Mouse (Mus musculus) heart, postnatal 25 days (tissue): ENCODE measurements around the gene Sry. TPM values are rescaled to one million over a fixed set of nuclear protein-coding genes. Genes with fewer than 3 reads are reported as not detected.

Experiments
- DNase-seq: peaks from one replicate; pipeline ENCODE4 v3.0.0; 2022; ENCODE audit warnings: low spot score
- intact Hi-C: fragments of 180-260 bp; cut with DNase I; formaldehyde crosslinking; loops from one replicate; pipeline ENCODE4 v1.15.1; 2025
- total RNA-seq, 2 experiments: library from RNA; stranded (reverse); gene quantifications; 2 replicates each; pipeline ENCODE4 v1.2.3; 2021

Sry gene
- total RNA-seq: not detected

DNA sequence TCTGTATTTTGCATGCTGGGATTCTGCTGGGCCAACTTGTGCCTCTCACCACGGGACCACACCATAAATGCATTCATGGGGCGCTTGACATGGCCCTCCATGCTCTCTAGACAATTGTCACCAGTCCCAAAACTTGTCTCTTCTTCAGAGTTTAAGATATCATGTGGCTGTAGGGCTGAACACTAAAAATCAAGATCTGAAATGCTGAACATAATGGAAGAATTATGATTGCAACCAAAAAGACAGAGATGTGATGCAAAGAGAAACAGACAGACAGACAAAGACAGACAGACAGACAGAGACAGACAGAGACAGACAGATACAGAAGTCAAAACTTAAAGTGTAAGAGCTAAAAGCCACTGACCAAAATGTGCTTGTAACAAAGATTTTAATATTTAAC, at the start of gene Sry:
Gene Sry (minus strand): TSS at position 101 of the 400 bp plus-strand sequence.
- no peak for DNase-seq
- intact Hi-C loops: no loop called here

Other genes starting within 250 kb of the Sry start
- gene H2al2c, start 64.6 kb downstream of the Sry start, total RNA-seq: not detected
- not detected for gene H2al2b, start 57.0 kb upstream of the Sry start, total RNA-seq
- gene Gm4064, start 132.5 kb upstream of the Sry start, total RNA-seq: not detected
- gene Rbmy, start 167.0 kb upstream of the Sry start, total RNA-seq: not detected
- not detected for gene Gm10256, start 167.0 kb upstream of the Sry start, total RNA-seq
- gene Gm10352, start 237.3 kb upstream of the Sry start, total RNA-seq: not detected